Mouse (Mus musculus): Measurements from ENCODE around the gene Wasf2.

Wasf2 gene

DNA sequence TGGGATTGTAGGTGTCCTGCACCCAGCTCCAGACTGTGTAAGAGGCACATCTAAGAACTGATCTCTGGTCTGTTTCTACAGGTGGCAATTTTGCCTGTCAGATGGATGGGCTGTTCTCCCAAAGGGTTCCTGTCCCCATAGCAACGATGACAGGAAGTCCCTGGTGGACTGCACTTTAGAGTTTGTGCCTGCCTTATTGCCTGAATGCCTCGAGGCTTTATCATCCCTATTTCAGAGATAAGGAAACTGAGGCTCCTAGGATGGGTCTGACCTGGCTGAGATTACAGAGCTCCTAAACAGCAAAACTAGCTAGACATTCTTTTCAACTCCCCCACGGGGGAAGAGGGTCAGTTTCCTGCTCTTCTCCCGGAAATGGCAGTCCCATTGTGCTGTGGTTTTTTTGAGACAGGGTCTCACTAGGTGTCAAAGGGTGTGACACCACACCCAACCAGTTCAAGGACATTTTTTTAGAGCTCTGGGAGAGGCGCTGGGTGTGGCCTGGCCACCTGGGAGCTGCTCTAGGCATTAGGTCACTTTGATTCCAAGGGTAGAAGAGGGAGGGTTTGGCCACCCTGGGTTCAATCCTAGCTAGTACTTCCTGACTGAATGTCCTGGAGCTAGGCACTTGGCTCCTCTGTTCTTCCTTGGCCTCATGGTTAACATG lies 8.2 kb upstream of the Wasf2 start:
- in situ Hi-C loops (cut with MboI, MseI), result no loop called here

DNA sequence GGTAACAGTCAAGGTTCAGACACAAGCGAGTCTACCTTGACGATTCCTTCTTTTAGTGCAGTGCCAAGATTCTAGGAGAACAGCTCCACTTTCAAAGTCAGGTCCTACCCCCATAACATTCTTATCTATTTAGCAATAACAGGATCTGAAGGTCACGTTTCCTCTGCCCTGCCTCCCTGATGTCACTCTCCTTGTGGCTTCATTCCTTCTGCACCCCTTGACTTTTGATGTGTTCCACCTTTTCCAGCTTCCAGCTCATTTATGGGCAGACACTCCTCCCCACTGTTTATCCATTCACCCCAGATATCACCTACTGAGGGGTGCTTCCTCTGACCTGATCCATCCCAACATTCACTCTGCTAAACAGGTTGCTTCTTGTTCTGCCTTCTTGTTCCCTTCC lies 3.2 kb upstream of the Wasf2 start:
- in situ Hi-C loops (cut with MboI, MseI), result loop anchor here in 1 of 2 experiments (5.0 kb wide), 1 partner anchor 45 kb away; no protein-coding TSS in a partner anchor

DNA sequence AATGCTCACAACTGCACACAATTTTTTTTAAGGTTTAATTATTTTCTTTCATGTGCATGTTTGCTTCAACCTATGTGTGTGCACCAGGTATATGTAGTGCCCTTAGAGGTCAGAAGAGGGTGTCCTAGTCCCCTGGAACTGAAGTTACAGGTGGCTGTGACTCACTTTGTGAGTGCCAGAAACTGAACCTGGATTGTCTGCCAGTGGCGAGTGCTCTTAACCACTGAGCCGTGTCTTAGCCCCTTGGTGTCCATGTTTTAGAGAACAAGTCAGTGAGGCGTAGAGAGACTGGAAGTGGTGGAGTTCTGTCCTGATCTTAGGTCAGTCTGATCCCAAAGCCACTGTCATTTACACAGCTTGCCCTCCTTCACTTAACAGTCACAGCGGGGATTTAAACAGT lies 2.4 kb upstream of the Wasf2 start:
- in situ Hi-C loops (cut with MboI, MseI), result loop anchor here in 1 of 2 experiments (5.0 kb wide), 1 partner anchor 44 kb away; no protein-coding TSS in a partner anchor

GRCm38 (mm10) chr4:133129391-133129790 lies 914 bp upstream of the Wasf2 start:
- in situ Hi-C loops (cut with MboI, MseI), result loop anchor here in 1 of 2 experiments (5.0 kb wide), 1 partner anchor 43 kb away; no protein-coding TSS in a partner anchor

DNA sequence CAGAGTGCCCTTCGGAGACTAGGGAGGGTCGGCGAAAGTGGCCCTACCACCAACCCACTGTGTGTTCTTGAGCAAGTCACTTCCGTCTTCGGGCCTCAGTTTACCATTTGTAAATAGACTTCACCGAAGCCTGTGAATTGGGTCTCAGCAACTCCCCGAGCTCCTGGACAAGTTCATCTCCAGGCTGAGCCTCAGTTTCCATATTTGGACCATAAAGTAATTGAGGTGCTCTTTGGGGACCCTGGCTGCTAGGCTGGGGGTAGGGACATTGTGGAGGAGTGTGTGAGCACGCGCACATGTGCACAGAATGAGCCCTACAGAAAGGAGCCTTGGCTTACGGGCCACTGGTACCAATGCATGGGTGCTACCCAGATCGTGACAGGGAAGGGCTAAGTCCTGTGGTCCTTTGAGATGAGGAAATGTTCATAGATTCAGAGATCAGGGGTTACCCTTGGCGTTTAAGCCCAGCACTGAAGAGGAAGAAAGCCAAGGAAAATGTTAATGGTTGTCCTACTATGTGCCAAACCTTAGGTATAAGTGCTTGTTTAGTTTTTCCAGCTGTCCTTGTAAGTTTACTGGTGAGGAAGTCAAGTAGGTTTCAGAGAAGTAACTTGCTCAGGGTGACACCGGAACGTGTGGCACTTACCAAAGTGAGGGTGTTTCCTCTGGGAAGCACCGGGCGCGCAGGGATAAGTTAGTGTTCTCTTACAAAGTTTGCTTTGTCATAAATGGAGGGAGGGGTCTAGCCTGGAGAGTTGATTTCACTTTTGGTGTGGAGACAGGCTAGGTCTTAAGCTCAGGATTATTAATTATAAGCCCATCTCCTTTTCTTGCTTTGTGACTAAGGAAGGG lies 811 bp downstream of the Wasf2 start:
- in situ Hi-C loops (cut with MboI, MseI), result no loop called here

DNA sequence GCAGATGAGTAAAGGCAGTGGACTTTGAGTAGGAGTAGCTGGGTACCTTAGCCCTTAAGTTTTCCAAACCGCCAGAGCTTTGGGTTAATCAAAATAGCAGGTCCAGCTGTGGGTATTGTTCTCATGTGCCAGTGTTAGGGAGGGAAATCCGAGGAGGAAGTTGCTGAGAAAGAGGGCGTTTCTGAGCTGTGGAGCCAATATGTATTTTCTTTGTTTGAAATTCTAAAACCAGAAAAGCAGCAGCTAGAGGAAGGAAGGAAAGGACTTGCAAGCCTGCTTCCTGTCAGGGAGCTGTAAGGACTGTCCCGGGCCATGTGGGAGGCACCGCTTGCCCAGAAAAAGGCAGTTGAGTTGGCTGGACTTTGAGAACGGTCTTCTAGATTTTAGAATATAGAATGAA lies 1.7 kb downstream of the Wasf2 start:
- in situ Hi-C loops (cut with MboI, MseI), result no loop called here

DNA sequence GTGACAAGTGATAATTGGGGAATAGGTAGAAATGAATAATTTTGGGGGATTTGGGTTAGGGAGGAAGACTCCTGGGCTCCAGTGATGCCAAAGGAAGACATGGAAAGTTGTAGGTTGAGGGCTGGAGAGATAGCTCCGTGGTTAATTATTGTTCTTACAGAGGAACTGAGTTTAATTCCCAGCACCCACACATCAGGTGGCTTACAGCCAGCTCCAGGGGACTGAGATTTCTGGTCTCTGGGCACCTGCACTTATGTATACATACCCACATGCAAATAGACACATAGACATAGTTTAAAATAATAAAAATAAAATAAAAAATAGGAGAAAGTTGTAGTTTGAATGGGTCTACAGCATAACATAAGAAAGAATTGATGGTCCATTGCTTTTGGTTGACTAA lies 6.6 kb downstream of the Wasf2 start:
- in situ Hi-C loops (cut with MboI, MseI), result no loop called here

- in situ Hi-C loops (cut with MboI, MseI), result no loop called here
These were observed 8.7 kb downstream of the Wasf2 start for GRCm38 (mm10) chr4:133138971-133139370.

GRCm38 (mm10) chr4:133155006-133155405 lies 24.7 kb downstream of the Wasf2 start:
- in situ Hi-C loops (cut with MboI, MseI), result no loop called here

DNA sequence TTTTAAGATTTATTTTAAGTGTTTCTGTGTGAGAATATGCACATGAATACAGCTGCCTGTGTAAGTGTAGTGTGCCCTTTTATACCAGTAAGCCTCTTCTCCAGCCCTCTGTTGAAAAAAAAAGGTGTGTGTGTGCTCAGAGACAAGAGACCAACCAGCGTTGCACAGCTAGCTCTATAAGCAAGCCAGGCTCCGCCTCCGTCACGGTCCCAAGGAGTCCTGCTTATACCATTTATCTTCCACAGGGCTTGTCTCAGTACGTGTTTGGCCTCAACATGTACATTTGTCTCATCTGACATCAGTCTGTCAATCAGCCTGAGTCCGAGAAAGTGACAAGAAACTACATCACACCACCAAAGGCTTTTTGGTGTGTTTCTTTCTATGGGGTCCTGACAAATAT lies 25.4 kb downstream of the Wasf2 start:
- in situ Hi-C loops (cut with MboI, MseI), result no loop called here

DNA sequence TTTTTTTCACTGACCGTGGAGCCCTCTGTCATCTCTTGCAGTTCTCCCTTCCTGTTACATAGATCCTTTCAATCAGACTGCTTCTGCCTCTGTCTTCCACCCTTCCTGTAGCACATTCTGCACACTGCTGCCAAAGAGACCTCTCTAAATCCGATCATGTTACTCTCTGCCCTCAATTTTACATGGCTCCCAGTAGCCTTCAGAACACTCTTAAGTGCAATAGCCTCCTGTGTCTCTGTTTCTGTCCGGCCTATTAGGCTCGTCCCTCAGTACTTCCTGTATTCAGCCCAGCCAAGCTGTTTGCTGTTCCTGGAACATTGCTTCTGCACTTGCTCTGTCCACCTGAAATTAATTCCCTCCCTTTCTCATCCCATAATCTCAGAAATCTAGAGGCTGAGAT lies 26.1 kb downstream of the Wasf2 start:
- in situ Hi-C loops (cut with MboI, MseI), result no loop called here

GRCm38 (mm10) chr4:133156831-133157230 lies 26.5 kb downstream of the Wasf2 start:
- in situ Hi-C loops (cut with MboI, MseI), result no loop called here

DNA sequence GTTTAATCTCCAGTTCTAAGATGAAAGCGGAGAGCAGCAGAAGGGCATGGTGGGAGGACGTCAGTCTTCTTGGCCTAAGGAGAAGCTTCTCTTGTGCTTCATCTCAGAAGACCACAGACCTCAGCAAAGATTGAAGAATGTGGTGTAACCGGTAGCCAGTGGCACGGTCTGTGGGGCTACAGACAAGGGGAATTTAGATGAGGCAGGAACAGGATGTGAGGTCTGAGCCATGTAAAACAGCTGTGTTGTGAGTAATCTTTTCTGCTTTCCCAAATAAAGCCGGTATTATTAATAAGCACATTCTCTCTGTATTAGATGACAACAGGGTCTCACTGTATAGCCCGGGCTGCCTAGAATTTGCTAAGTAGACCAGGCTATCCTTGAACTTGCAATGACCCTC lies 28.8 kb downstream of the Wasf2 start:
- in situ Hi-C loops (cut with MboI, MseI), result no loop called here

GRCm38 (mm10) chr4:133159646-133160045 lies 29.3 kb downstream of the Wasf2 start:
- in situ Hi-C loops (cut with MboI, MseI), result no loop called here

DNA sequence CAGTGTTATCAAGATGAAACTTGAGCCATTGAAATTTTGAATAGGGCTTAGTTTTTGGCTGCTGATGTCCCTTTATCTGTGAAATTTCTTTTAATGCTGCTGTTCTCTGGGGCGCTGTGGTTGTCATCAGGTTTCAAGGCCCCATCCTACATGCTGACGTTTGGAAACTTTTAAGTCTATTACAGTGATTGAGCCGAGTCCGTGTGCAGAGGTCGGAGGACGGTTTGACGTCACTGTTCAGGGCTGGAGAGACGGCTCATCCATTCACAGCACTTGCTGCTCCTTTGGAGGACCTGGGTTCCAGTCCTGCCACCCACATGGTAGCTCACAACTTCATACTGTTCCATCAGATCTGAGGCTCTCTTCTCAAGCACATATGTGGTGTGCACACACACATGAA lies 29.9 kb downstream of the Wasf2 start:
- in situ Hi-C loops (cut with MboI, MseI), result no loop called here

- in situ Hi-C loops (cut with MboI, MseI), result no loop called here
These were observed 30.5 kb downstream of the Wasf2 start for GRCm38 (mm10) chr4:133160821-133161220.

DNA sequence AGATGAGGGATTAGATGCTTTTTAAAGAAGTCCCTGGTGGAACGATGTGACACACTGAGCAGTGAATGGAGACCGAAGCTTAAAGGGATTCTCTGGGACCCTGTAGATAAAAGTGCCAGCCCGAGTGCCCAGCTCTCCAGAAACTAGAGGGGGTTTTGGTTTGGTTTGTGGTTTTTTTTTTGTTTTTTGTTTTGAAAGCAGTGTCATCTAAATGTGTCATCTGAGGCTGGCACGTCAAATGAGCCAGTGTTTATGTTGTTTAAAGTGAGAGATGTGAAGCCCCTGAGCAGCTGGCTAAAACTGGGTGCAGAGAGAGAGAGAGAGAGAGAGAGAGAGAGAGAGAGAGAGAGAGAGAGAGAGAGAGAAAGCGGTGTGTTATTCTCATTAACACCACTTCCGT lies 31.9 kb downstream of the Wasf2 start:
- in situ Hi-C loops (cut with MboI, MseI), result no loop called here

DNA sequence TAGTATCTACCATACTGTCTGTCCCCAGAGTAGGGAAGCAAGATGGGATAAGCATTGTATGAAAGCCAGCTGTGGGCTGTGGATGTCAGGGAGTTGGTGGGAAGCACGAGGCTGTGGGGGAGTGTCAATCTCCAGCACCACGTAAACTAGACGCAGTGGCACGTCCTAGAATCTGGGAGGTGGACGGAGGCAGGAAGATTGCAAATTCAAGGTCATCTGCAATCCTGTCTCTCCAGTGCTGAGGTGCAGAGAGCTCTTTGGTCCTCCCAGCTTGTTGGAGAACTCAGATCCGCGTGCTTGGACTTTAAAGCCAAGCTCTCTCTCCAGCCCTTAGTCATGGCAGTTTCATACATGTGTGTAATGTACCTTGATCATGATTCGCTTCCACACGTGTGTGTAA lies 36.5 kb downstream of the Wasf2 start:
- in situ Hi-C loops (cut with MboI, MseI), result no loop called here

DNA sequence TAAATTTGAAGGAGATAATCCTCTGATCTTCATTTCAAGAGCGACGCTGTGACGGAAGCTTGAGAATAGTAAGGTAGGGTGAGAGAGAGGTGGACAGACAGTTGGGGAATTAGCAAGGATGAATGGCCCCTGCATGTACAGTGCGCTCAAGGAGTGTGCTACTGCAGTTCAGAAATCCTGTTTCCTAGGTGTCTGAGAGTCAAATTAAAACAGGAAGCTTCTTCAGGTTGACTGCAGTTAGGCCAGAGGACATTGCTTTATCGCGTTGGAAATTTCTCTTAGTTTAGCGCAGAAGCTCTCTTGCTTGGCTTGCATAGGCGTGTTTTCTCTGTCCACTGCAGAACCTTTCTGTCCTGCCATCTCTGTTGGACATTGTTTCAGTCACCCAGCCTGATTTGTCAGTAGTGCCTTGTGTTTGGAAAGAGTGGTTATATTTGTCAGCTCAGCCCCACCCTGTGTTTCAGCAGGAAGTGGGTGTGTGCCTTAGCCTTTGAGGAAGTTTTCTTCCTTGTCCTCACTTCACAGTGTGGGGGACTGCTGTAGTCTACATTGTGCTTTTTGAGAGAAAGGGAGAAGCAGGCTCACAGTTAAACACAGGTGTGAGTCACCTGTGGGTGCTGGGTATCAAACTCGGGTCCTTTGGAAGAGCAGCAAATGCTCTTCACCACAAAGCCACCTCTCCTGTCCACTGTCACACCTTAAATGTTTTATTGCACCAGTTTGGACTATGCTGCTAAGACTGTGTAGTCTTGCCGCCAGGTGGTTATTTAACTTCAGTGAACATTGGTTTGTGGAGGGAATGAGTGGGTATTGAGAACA lies 39.1 kb downstream of the Wasf2 start:
- in situ Hi-C loops (cut with MboI, MseI), result loop anchor here in 1 of 2 experiments (5.0 kb wide), 1 partner anchor 42 kb away; no protein-coding TSS in a partner anchor

DNA sequence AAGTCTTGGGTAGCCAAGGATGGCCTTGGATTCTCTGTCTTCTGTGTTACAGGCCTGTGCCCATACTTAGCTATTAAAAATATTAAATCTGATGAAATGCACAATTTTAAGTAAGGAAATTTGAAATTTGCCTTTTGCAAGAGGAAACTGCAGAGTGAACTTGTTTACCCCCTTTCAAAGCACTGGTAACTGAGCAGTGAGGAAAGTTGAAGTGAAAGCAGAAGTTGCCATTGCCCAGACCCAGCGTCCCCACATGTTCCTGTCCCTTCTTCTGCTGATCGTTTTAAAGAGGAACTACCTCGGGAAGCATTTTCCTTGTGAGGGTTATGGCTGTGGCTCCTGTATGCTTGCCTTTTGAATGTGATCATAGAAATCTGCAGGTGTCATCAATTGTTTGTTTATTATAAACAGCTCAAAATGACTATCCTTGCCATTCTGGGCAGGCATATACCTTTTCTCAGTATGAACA lies 39.8 kb downstream of the Wasf2 start:
- in situ Hi-C loops (cut with MboI, MseI), result loop anchor here in 1 of 2 experiments (5.0 kb wide), 1 partner anchor 43 kb away; no protein-coding TSS in a partner anchor

DNA sequence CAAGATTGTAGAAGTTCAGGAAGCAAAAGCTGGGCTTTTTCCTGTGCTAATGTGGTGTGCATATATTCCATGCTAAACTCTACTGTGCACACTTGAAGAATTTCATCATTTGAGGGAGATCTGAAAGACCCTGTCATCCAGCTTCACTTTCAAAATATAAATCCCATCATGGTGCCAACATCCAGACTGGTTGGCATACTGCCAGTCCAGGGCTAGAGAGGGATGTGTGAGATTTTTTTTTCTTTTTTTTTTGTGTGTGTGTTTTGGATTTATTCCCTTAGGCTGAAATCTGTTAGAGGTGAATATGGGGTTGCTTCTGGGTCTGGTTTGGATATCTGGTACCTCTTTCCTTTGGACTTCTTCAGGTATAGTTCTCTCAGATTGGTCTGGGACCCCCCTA lies 40.3 kb downstream of the Wasf2 start:
- in situ Hi-C loops (cut with MboI, MseI), result loop anchor here in 1 of 2 experiments (5.0 kb wide), 1 partner anchor 43 kb away; no protein-coding TSS in a partner anchor

GRCm38 (mm10) chr4:133172451-133172850 lies 42.1 kb downstream of the Wasf2 start:
- in situ Hi-C loops (cut with MboI, MseI), result loop anchor here in 1 of 2 experiments (5.0 kb wide), 1 partner anchor 45 kb away; no protein-coding TSS in a partner anchor

Measured in T-helper 17 cell (primary cell).